Mouse (Mus musculus) midbrain, embryonic 10.5 days (tissue): ENCODE data around the gene Slc8b1. TPM values are rescaled to one million over a fixed set of nuclear protein-coding genes. Genes with fewer than 3 reads are reported as not detected.
A peak's percentile ranks its signal among the peaks of the same experiment; 100 is the strongest.

Experiments used
- DNase-seq: peaks from one replicate; pipeline ENCODE4 v3.0.0-alpha.2; 2017; ENCODE audit warnings: low spot score
- H3K27ac ChIP-seq: fragments of 300-500 bp; sonication (generic); replicated peaks from 2 replicates; pipeline ENCODE4 v1.5.1; 2016; ENCODE audit warnings: mild to moderate bottlenecking
- H3K27me3 ChIP-seq: fragments of 300-500 bp; sonication (generic); 2 replicates; pipeline ENCODE4 v1.6.1; 2016; ENCODE audit warnings: low read depth, mild to moderate bottlenecking; ENCODE audit not compliant: poor library complexity, severe bottlenecking
- H3K36me3 ChIP-seq: fragments of 300-500 bp; sonication (generic); 2 replicates; pipeline ENCODE4 v1.6.1; 2016; ENCODE audit warnings: mild to moderate bottlenecking, moderate library complexity
- H3K4me1 ChIP-seq: fragments of 300-500 bp; sonication (generic); 2 replicates; pipeline ENCODE4 v1.6.1; 2016
- H3K4me3 ChIP-seq: fragments of 300-500 bp; sonication (generic); 2 replicates; pipeline ENCODE4 v1.5.1; 2016; ENCODE audit warnings: mild to moderate bottlenecking, moderate library complexity
- H3K9me3 ChIP-seq: fragments of 300-500 bp; sonication (generic); replicated peaks from 2 replicates; pipeline ENCODE4 v1.6.1; 2016; ENCODE audit warnings: mild to moderate bottlenecking
- WGBS: fragments of 180-500 bp; shearing (Covaris S2); methylation state at CpG from one replicate; pipeline ENCODE4 v1.1.7; 2016; 5-methylcytosine and 5-hydroxymethylcytosine counted together
- polyA plus RNA-seq: library from polyadenylated mRNA; unstranded; fragments of >200 nt; fragmentation: Nextera tagmentation; extraction: Ambion mirVana; gene quantifications from 2 replicates; pipeline ENCODE4 v1.2.1, GENCODE M21; 2016

Slc8b1 gene
- polyA plus RNA-seq, 1 experiment from 2014 or later: 3.9 TPM

- H3K4me3 ChIP-seq: no peak overlapping the region
- peaks cover 43% of the 10 kb centered on the region for H3K36me3 ChIP-seq
- no peak for DNase-seq
- peaks cover 25% of the 10 kb centered on the region for H3K4me1 ChIP-seq
- no peaks in the 10 kb centered on the region for H3K27me3 ChIP-seq
- 68% methylated on average over 5 of the region's 5 CpGs for WGBS
- no peak overlapping the region for H3K27ac ChIP-seq
- H3K9me3 ChIP-seq: no peaks in the 10 kb centered on the region
These were observed 25.7 kb downstream of the Slc8b1 start for GRCm38 (mm10) chr5:120536632-120537031.

GRCm38 (mm10) chr5:120548236-120548850 lies 37.4 kb downstream of the Slc8b1 start:
- no peaks in the 10 kb centered on the region for H3K9me3 ChIP-seq
- no peak for DNase-seq
- peaks cover 17% of the 10 kb centered on the region for H3K4me1 ChIP-seq
- H3K4me3 ChIP-seq: no peak overlapping the region
- H3K36me3 ChIP-seq: peaks cover 33% of the 10 kb centered on the region
- whole genome bisulfite sequencing: 81% methylated on average over 11 of the region's 11 CpGs
- 0 out of 2 replicates have a peak overlapping the region, but pooled peaks have one; percentile 33 for H3K27ac ChIP-seq
- H3K27me3 ChIP-seq: no peaks in the 10 kb centered on the region

GRCm38 (mm10) chr5:120550137-120550536 lies 39.2 kb downstream of the Slc8b1 start:
- Histone ChIP-seq H3K27me3 (no peaks in the 10 kb centered on the region), H3K4me3 (no peak overlapping the region), H3K36me3 (peaks cover 45% of the 10 kb centered on the region), H3K27ac (no peak overlapping the region), H3K4me1 (peaks cover 17% of the 10 kb centered on the region), H3K9me3 (no peaks in the 10 kb centered on the region)
- 84% methylated on average over 5 of the region's 5 CpGs for WGBS
- DNase-seq: no peak

- WGBS: 94% methylated on average over 5 of the region's 5 CpGs
These were observed 39.7 kb downstream of the Slc8b1 start for GRCm38 (mm10) chr5:120550673-120551072.

GRCm38 (mm10) chr5:120555871-120556270 lies 44.9 kb downstream of the Slc8b1 start:
- H3K9me3 ChIP-seq: no peaks in the 10 kb centered on the region
- H3K4me1 ChIP-seq: peaks cover 30% of the 10 kb centered on the region
- peaks cover 49% of the 10 kb centered on the region for H3K36me3 ChIP-seq
- no peak overlapping the region for H3K4me3 ChIP-seq
- DNase-seq: no peak
- H3K27me3 ChIP-seq: no peaks in the 10 kb centered on the region
- H3K27ac ChIP-seq: no peak overlapping the region
- 92% methylated on average over 24 of the region's 24 CpGs for WGBS

More at GRCm38 (mm10) chr5:120550673-120551072, 39.7 kb downstream of the Slc8b1 start:
- no peak for DNase-seq
- Histone ChIP-seq H3K27ac (no peak overlapping the region), H3K4me1 (peaks cover 17% of the 10 kb centered on the region), H3K9me3 (no peaks in the 10 kb centered on the region), H3K36me3 (peaks cover 50% of the 10 kb centered on the region), H3K27me3 (no peaks in the 10 kb centered on the region), H3K4me3 (no peak overlapping the region)

GRCm38 (mm10) chr5:120558041-120558440 lies 47.1 kb downstream of the Slc8b1 start:
- H3K27ac ChIP-seq: peak overlapping the region; percentile 68; the same call in 1 of the 2 replicates
- no peak overlapping the region for H3K4me3 ChIP-seq
- H3K36me3 ChIP-seq: peaks cover 37% of the 10 kb centered on the region
- WGBS: 78% methylated on average over 8 of the region's 8 CpGs
- no peaks in the 10 kb centered on the region for H3K27me3 ChIP-seq
- H3K4me1 ChIP-seq: peaks cover 47% of the 10 kb centered on the region
- no peaks in the 10 kb centered on the region for H3K9me3 ChIP-seq
- no peak for DNase-seq

- H3K36me3 ChIP-seq: peaks cover 30% of the 10 kb centered on the region
- peaks cover 54% of the 10 kb centered on the region for H3K4me1 ChIP-seq
- no peaks in the 10 kb centered on the region for H3K9me3 ChIP-seq
- H3K27ac ChIP-seq: peak overlapping the region; percentile 68
- WGBS: 80% methylated on average over 14 of the region's 14 CpGs
- DNase-seq: no peak
- H3K4me3 ChIP-seq: no peak overlapping the region
- no peaks in the 10 kb centered on the region for H3K27me3 ChIP-seq
These were observed 47.8 kb downstream of the Slc8b1 start for GRCm38 (mm10) chr5:120558762-120559161.

GRCm38 (mm10) chr5:120560129-120560615 lies 49.2 kb downstream of the Slc8b1 start:
- Histone ChIP-seq H3K4me1 (peaks cover 65% of the 10 kb centered on the region), H3K9me3 (no peaks in the 10 kb centered on the region), H3K36me3 (peaks cover 18% of the 10 kb centered on the region), H3K27me3 (no peaks in the 10 kb centered on the region), H3K27ac (peak overlapping the region; percentile 81), H3K4me3 (peak overlapping the region; percentile 21)
- no peak for DNase-seq
- 78% methylated on average over 9 of the region's 9 CpGs for WGBS

- WGBS: 22% methylated on average over 16 of the region's 16 CpGs
- peak overlapping the region; percentile 81 for H3K27ac ChIP-seq
- no peaks in the 10 kb centered on the region for H3K27me3 ChIP-seq
- peaks cover 12% of the 10 kb centered on the region for H3K36me3 ChIP-seq
- DNase-seq: peak; percentile 63
- no peaks in the 10 kb centered on the region for H3K9me3 ChIP-seq
- H3K4me1 ChIP-seq: peaks cover 71% of the 10 kb centered on the region
- no peak overlapping the region for H3K4me3 ChIP-seq
These were observed 49.8 kb downstream of the Slc8b1 start for GRCm38 (mm10) chr5:120560616-120561311.

- peak; percentile 54 for DNase-seq
- peak overlapping the region; percentile 76 for H3K27ac ChIP-seq
- H3K4me1 ChIP-seq: peaks cover 90% of the 10 kb centered on the region
- H3K9me3 ChIP-seq: no peaks in the 10 kb centered on the region
- no peak overlapping the region for H3K4me3 ChIP-seq
- H3K36me3 ChIP-seq: no peaks in the 10 kb centered on the region
- H3K27me3 ChIP-seq: no peaks in the 10 kb centered on the region
- WGBS: 60% methylated on average over 28 of the region's 28 CpGs
These were observed 52.3 kb downstream of the Slc8b1 start for GRCm38 (mm10) chr5:120562956-120563913.

- Histone ChIP-seq H3K4me3 (no peak overlapping the region), H3K27ac (peak overlapping the region; percentile 76), H3K4me1 (peaks cover 90% of the 10 kb centered on the region), H3K27me3 (no peaks in the 10 kb centered on the region), H3K9me3 (no peaks in the 10 kb centered on the region), H3K36me3 (no peaks in the 10 kb centered on the region)
- no peak for DNase-seq
- 55% methylated on average over 4 of the region's 4 CpGs for WGBS
These were observed 52.9 kb downstream of the Slc8b1 start for GRCm38 (mm10) chr5:120563914-120564311.

GRCm38 (mm10) chr5:120565171-120565905 lies 54.4 kb downstream of the Slc8b1 start:
- 50% methylated on average over 15 of the region's 15 CpGs for WGBS
- H3K4me1 ChIP-seq: peaks cover 84% of the 10 kb centered on the region
- H3K27me3 ChIP-seq: no peaks in the 10 kb centered on the region

More at GRCm38 (mm10) chr5:120565171-120565905, 54.4 kb downstream of the Slc8b1 start:
- no peak for DNase-seq
- Histone ChIP-seq H3K36me3 (no peaks in the 10 kb centered on the region), H3K9me3 (no peaks in the 10 kb centered on the region), H3K4me3 (no peak overlapping the region), H3K27ac (peak overlapping the region; percentile 80)
